Mouse (Mus musculus): Measurements from ENCODE around the gene Ppp1r26.
A peak's percentile ranks its signal among the peaks of the same experiment; 100 is the strongest.

Ppp1r26 gene

GRCm38 (mm10) chr2:28446515-28447314, at the start of gene Ppp1r26:
Ppp1r26 (plus strand) TSS chr2:28446800.
- DNase-seq (ENCODE audit: low read depth, low spot score), result no peak

GRCm38 (mm10) chr2:28396928-28397327, 49.7 kb upstream of the Ppp1r26 start:
- no peak for DNase-seq (ENCODE audit: low read depth, low spot score)

GRCm38 (mm10) chr2:28397417-28398119, 49.0 kb upstream of the Ppp1r26 start:
- DNase-seq (ENCODE audit: low read depth, low spot score), result peak; percentile 48

GRCm38 (mm10) chr2:28401647-28402046, 45.0 kb upstream of the Ppp1r26 start:
- peak; percentile 65 for DNase-seq (ENCODE audit: low read depth, low spot score)

GRCm38 (mm10) chr2:28402128-28402527, 44.5 kb upstream of the Ppp1r26 start:
- DNase-seq (ENCODE audit: low read depth, low spot score), result peak; percentile 84

- DNase-seq (ENCODE audit: low read depth, low spot score), result no peak
Observed at GRCm38 (mm10) chr2:28407796-28408195, 38.8 kb upstream of the Ppp1r26 start.

- no peak for DNase-seq (ENCODE audit: low read depth, low spot score)
Observed at GRCm38 (mm10) chr2:28409144-28409543, 37.5 kb upstream of the Ppp1r26 start.

- DNase-seq (ENCODE audit: low read depth, low spot score), result no peak
Observed at GRCm38 (mm10) chr2:28409566-28409965, 37.0 kb upstream of the Ppp1r26 start.

- DNase-seq (ENCODE audit: low read depth, low spot score), result no peak
Observed at GRCm38 (mm10) chr2:28412936-28413335, 33.7 kb upstream of the Ppp1r26 start.

- no peak for DNase-seq (ENCODE audit: low read depth, low spot score)
Observed at GRCm38 (mm10) chr2:28414116-28414756, 32.4 kb upstream of the Ppp1r26 start.

- DNase-seq (ENCODE audit: low read depth, low spot score), result no peak
Observed at GRCm38 (mm10) chr2:28414757-28415137, 31.9 kb upstream of the Ppp1r26 start.

- no peak for DNase-seq (ENCODE audit: low read depth, low spot score)
Observed at GRCm38 (mm10) chr2:28415387-28416024, 31.1 kb upstream of the Ppp1r26 start.

- DNase-seq (ENCODE audit: low read depth, low spot score), result no peak
Observed at GRCm38 (mm10) chr2:28416511-28416910, 30.1 kb upstream of the Ppp1r26 start.

- peak; percentile 74 for DNase-seq (ENCODE audit: low read depth, low spot score)
Observed at GRCm38 (mm10) chr2:28418034-28418433, 28.6 kb upstream of the Ppp1r26 start.

GRCm38 (mm10) chr2:28419898-28420297, 26.7 kb upstream of the Ppp1r26 start:
- peak; percentile 65 for DNase-seq (ENCODE audit: low read depth, low spot score)

- DNase-seq (ENCODE audit: low read depth, low spot score), result peak; percentile 70
Observed at GRCm38 (mm10) chr2:28423167-28423566, 23.4 kb upstream of the Ppp1r26 start.

GRCm38 (mm10) chr2:28427226-28427625, 19.4 kb upstream of the Ppp1r26 start:
- no peak for DNase-seq (ENCODE audit: low read depth, low spot score)

GRCm38 (mm10) chr2:28430846-28431245, 15.8 kb upstream of the Ppp1r26 start:
- no peak for DNase-seq (ENCODE audit: low read depth, low spot score)

GRCm38 (mm10) chr2:28432811-28433210, 13.8 kb upstream of the Ppp1r26 start:
- no peak for DNase-seq (ENCODE audit: low read depth, low spot score)

- DNase-seq (ENCODE audit: low read depth, low spot score), result no peak
Observed at GRCm38 (mm10) chr2:28433512-28433911, 13.1 kb upstream of the Ppp1r26 start.

- no peak for DNase-seq (ENCODE audit: low read depth, low spot score)
Observed at GRCm38 (mm10) chr2:28435401-28435800, 11.2 kb upstream of the Ppp1r26 start.

GRCm38 (mm10) chr2:28440842-28441241, 5.8 kb upstream of the Ppp1r26 start:
- DNase-seq (ENCODE audit: low read depth, low spot score), result no peak

All from A20 (cell line).